Mouse (Mus musculus) embryonic facial prominence, embryonic 11.5 days (tissue): ENCODE data around the gene Hist1h3d. TPM values are rescaled to one million over a fixed set of nuclear protein-coding genes. Genes with fewer than 3 reads are reported as not detected.
"Not testable (repeated sequence)": the region's sequence is repeated elsewhere in the genome, so short reads cannot be mapped to it uniquely, and the experiment has no call there.

ENCODE experiments used
- ATAC-seq: fragments of 200-750 bp; cut with Nextera tagmentation; replicated peaks from 2 replicates; pipeline ENCODE4 v1.8.0; 2017; ENCODE audit warnings: low read depth; ENCODE audit not compliant: insufficient number of reproducible peaks, low FRiP score, low TSS enrichment
- DNase-seq: peaks from one replicate; pipeline ENCODE4 v3.0.0-alpha.2; 2015; ENCODE audit warnings: low spot score
- H3K27ac ChIP-seq: fragments of 300-500 bp; sonication (generic); replicated peaks from 2 replicates; pipeline ENCODE4 v1.5.1; 2014; ENCODE audit warnings: mild to moderate bottlenecking, low read depth, low read length, control low read depth
- H3K27me3 ChIP-seq: fragments of 300-500 bp; sonication (generic); 2 replicates; pipeline ENCODE4 v1.6.1; 2014; ENCODE audit warnings: mild to moderate bottlenecking, low read length, moderate library complexity, mixed read lengths; ENCODE audit not compliant: control insufficient read depth, insufficient read depth
- H3K36me3 ChIP-seq: fragments of 300-500 bp; sonication (generic); replicated peaks from 2 replicates; pipeline ENCODE4 v1.6.1; 2014; ENCODE audit warnings: low read depth, mild to moderate bottlenecking, low read length, moderate library complexity, mixed read lengths; ENCODE audit not compliant: control insufficient read depth, insufficient read depth
- H3K4me1 ChIP-seq: fragments of 300-500 bp; sonication (generic); 2 replicates; pipeline ENCODE4 v1.6.1; 2014; ENCODE audit warnings: low read length, mixed read lengths; ENCODE audit not compliant: control insufficient read depth, insufficient read depth
- H3K4me2 ChIP-seq: fragments of 300-500 bp; sonication (generic); 2 replicates; pipeline ENCODE4 v1.6.1; 2014; ENCODE audit warnings: low read depth, mild to moderate bottlenecking, control low read depth, low read length, moderate library complexity
- H3K4me3 ChIP-seq: fragments of 300-500 bp; sonication (generic); 2 replicates; pipeline ENCODE4 v1.5.1; 2014; ENCODE audit warnings: low read depth, low read length, control low read depth
- H3K9ac ChIP-seq: fragments of 300-500 bp; sonication (generic); replicated peaks from 2 replicates; pipeline ENCODE4 v1.6.1; 2014; ENCODE audit warnings: mild to moderate bottlenecking, control low read depth, low read length
- H3K9me3 ChIP-seq: fragments of 300-500 bp; sonication (generic); replicated peaks from 2 replicates; pipeline ENCODE4 v1.6.1; 2016; ENCODE audit warnings: mild to moderate bottlenecking, low read length, inconsistent platforms, mixed read lengths; ENCODE audit not compliant: control insufficient read depth
- WGBS: fragments of 180-500 bp; shearing (Covaris S2); extraction: QIAGEN DNeasy Blood & Tissue Kit; methylation state at CpG from one replicate; pipeline ENCODE4 v1.1.7; 2014; 5-methylcytosine and 5-hydroxymethylcytosine counted together
- polyA plus RNA-seq: library from polyadenylated mRNA; unstranded; fragments of >200 nt; fragmentation: Nextera tagmentation; extraction: Ambion mirVana; gene quantifications from 2 replicates; pipeline ENCODE4 v1.2.1, GENCODE M21; 2014

Gene Hist1h3d
- polyA plus RNA-seq, 1 experiment from 2014 or later = 10.2 TPM

DNA sequence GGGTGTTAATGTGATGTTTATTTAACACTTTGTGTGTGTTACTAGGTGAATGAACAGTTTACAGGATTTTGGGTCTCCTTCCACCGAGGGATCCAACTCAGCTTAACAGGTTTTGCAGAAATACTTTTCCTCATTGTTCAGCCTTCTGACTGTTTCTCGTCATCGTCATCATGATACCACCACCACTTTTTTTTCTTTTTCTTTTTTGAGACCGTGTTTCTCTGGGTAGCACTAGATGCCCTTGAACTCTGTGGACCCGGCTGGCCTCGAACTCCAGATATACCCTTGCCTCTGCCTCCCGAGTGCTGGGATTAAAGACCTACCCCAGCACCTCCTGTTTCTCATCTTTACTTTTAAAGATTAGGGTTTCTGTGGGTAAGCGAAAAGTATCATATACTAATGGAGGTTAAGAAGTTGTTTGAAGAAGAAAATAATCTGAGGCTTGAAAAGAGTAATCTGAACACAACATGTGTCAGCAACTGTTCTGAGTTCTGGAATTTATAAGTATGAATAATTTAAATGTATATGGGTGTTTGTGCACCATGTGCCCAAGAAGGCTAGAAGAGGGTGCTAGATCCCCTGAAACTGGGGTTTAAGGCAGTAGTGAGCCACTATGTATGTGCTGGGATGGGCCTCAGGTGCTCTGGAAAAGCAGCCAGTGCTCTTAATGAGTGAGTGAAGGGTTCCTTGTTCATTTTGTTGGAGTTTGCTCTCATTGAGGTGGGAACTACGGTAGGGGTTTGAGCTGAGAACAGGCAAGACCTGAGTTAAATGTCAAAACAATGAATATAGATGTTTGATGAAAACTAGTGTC lies 43.1 kb upstream of the Hist1h3d start:
- peak overlapping the region; percentile 56 for H3K4me3 ChIP-seq
- 27% methylated on average over 9 of the region's 9 CpGs for WGBS
- peak overlapping the region; percentile 55 for H3K4me2 ChIP-seq
- H3K9ac ChIP-seq = peak overlapping the region; percentile 92
- H3K27me3 ChIP-seq = no peaks in the 10 kb centered on the region
- peak overlapping the region; percentile 97 for H3K27ac ChIP-seq
- no peaks in the 10 kb centered on the region for H3K9me3 ChIP-seq
- H3K36me3 ChIP-seq = no peaks in the 10 kb centered on the region
- ATAC-seq (no peak), DNase-seq (peak; percentile 56)
- H3K4me1 ChIP-seq = no peaks in the 10 kb centered on the region

DNA sequence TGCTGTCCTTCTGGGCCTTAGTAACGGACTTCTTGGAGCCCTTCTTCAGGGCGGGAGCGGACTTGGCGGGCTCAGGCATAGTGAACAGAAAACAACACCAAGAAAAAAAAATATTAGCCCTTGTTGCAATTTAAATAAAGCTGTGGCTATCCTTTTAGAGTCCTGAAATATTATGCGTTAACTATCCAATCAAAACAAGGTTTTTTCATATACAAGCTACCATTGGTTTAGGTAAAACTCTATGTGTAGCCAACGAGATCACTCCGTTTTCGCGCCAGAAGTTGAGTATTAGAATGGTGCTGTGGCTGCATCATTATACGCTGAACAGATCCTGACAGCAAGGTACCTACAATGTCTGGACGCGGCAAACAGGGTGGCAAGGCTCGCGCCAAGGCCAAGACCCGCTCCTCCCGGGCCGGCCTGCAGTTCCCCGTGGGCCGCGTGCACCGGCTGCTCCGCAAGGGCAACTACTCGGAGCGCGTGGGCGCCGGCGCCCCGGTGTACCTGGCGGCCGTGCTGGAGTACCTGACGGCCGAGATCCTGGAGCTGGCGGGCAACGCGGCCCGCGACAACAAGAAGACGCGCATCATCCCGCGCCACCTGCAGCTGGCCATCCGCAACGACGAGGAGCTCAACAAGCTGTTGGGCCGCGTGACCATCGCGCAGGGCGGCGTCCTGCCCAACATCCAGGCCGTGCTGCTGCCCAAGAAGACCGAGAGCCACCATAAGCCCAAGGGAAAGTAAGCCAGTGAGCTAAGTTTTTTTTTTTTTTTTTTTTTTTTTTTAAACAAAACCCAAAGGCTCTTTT lies 41.8 kb upstream of the Hist1h3d start, which contains the start of gene Hist1h2af:
Hist1h2af (plus strand) TSS at position 347 of the 808 bp plus-strand sequence.
- not testable (repeated sequence) for H3K36me3 ChIP-seq, H3K27me3 ChIP-seq, H3K4me1 ChIP-seq, H3K9me3 ChIP-seq
- peak within 1 kb of the TSS; percentile 56 for H3K4me3 ChIP-seq
- H3K27ac ChIP-seq = peak within 1 kb of the TSS; percentile 97
- WGBS = under 1% methylated on average over 25 of the region's 53 CpGs
- H3K4me2 ChIP-seq = peak within 1 kb of the TSS; percentile 69
- peak within 1 kb of the TSS; percentile 79 for H3K9ac ChIP-seq
- DNase-seq (peak; percentile 94), ATAC-seq (peak; percentile 58)

DNA sequence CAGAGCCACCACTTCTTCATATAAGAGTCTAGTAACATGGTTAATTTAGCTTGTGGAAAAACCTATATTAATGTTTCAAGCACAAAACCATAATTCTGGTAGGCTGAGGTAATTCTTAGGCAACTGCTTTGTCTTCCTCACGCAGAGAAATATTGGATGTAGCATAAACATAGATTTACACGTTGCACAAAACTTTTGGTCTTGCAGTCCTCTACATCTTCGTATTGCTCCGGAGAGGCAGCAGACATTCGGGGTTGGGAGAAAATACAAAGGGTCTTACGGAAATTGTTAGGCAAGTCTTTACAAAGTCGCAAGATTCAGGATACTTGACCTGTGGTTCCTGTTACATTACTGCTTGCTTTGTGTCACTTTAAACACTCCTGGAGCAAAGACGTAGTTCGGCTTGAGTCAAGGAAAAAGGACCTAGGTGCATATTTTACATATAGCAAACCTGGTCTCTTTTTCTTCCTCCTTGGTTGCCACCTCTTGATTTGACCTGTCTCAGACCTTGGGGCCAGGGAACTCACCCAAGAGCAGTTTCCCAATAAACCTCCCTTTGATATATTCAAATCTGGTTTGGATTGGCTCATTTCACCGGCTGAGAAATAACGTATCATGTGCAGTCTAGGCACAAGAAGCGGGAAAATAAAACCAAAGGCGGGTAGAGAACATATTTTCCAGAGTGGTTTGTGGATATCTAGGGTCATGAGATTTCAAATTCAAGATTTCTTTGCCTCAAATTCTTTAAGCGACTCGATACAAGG lies 41.0 kb upstream of the Hist1h3d start:
- peak; percentile 77 for DNase-seq
- Histone ChIP-seq H3K9ac (peak overlapping the region; percentile 79), H3K36me3 (no peaks in the 10 kb centered on the region), H3K27ac (peak overlapping the region; percentile 97), H3K4me3 (peak overlapping the region; percentile 56), H3K27me3 (no peaks in the 10 kb centered on the region), H3K4me1 (no peaks in the 10 kb centered on the region), H3K9me3 (no peaks in the 10 kb centered on the region), H3K4me2 (peak overlapping the region; percentile 69)
- 0 out of 2 replicates have a peak, but pooled peaks have one; percentile 0 for ATAC-seq
- WGBS = under 1% methylated on average over 15 of the region's 15 CpGs

DNA sequence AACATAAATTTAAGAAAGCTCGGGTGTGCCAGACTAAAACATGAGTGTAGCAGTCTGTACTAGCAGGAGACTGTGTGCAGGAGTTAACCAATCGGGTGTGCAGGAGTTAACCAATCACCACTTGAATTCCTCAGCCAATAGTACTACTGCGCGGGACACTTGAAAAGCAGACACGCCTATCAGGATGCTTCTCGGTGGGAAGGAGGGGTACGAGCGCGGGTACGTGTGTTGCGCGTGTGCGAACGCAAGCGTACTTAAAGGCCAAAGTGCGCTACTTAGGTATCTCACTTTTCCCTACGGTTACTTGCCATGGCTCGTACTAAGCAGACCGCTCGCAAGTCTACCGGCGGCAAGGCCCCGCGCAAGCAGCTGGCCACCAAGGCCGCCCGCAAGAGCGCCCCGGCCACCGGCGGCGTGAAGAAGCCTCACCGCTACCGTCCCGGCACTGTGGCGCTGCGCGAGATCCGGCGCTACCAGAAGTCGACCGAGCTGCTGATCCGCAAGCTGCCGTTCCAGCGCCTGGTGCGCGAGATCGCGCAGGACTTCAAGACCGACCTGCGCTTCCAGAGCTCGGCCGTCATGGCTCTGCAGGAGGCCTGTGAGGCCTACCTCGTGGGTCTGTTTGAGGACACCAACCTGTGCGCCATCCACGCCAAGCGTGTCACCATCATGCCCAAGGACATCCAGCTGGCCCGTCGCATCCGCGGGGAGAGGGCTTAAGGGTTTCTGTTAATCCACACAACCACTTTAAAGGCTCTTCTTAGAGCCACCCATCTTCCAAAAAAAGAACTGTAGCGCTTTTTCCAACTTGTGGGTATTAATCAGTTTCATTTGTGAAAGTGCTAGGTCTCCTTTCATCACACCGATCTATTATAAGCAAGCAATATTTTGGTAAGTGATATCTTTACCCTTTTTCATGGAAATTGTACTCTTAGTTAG lies 40.2 kb upstream of the Hist1h3d start, which contains the start of gene Hist1h3g:
Hist1h3g (plus strand) TSS at position 286 of the 939 bp plus-strand sequence.
- not testable (repeated sequence) for H3K27me3 ChIP-seq, H3K4me1 ChIP-seq, H3K36me3 ChIP-seq, H3K9me3 ChIP-seq
- WGBS = 0% methylated on average over 42 of the region's 62 CpGs
- H3K4me2 ChIP-seq = peak within 1 kb of the TSS; percentile 69
- peak within 1 kb of the TSS; percentile 56 for H3K4me3 ChIP-seq
- peak; percentile 92 for ATAC-seq
- H3K9ac ChIP-seq = peak within 1 kb of the TSS; percentile 79
- peak; percentile 96 for DNase-seq
- H3K27ac ChIP-seq = peak within 1 kb of the TSS; percentile 97

DNA sequence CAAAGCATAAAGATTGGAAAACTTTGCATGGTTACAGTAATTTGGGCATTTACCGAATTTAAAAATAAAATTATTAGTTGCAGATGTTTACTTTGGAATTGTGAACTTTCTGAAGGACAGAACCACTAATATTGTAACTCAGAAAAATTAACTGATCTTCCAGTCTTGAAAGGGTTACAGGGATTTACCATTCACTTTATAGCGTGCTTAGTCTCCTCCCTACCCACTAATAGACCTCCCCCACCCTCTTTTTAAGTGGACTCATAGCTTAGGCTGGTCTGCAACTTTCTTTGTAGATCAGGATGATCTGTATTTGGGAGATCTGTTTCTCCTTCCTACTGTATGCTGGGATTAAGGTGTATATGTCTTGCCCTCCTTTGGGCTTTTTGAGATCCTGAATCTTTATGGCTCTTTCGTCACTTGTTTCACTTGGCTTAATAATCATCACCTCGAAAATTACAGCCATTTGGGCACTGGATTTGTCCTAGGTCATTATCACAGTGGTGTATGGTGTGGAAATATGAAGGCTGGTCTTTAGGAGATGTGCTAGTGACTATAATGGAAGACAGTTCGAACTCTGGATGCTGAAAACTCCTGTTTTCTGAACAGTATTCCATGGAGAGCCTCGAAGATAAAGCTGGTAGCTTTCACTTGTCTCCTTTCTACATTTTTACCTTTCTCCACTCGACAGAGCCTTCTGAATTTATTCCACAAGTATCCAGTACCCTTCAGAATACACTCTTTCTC lies 39.3 kb upstream of the Hist1h3d start:
- Histone ChIP-seq H3K9ac (peak overlapping the region; percentile 71), H3K4me3 (peak overlapping the region; percentile 56), H3K27me3 (no peaks in the 10 kb centered on the region), H3K9me3 (no peaks in the 10 kb centered on the region), H3K4me2 (peak overlapping the region; percentile 66), H3K27ac (peak overlapping the region; percentile 97), H3K36me3 (no peaks in the 10 kb centered on the region), H3K4me1 (no peaks in the 10 kb centered on the region)
- DNase-seq (peak; percentile 63), ATAC-seq (no peak)
- WGBS = 18% methylated on average over 7 of the region's 7 CpGs

DNA sequence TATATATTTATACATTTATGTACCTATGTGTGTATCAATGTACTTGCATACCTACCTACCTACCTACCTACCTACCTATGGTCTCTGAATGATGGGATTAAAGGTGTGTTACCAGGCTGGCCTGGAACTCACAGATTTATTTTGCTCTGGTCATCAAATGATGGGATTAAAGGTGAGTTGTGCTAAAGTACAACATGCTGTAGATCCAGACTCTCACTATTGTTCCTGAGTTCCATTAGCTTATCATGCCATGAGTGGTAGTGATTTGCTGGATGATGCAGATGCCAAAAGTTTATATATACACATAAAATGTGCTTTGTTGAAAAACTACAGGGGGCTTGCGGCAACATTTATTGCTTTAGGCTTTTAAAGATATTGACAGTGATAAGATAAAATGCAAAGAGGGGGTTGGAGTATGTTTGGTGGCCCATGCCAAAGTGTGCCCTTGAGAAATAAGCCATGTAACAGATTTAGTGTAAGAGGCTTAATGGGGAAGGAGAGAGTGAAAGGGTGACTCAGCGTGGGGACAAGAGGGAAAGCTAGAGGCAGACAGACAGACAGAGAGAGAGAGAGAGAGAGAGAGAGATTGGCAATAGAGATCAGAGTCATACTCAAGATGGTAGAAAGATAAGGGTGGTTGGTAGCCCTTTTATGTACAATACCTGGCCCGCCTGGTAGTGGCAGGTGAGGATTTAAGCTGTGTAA lies 38.4 kb upstream of the Hist1h3d start:
- Histone ChIP-seq H3K4me3 (peak overlapping the region; percentile 56), H3K27ac (no peak overlapping the region)

More for the DNA sequence above, 38.4 kb upstream of the Hist1h3d start:
- ATAC-seq (no peak), DNase-seq (no peak)
- Histone ChIP-seq H3K9me3 (no peaks in the 10 kb centered on the region), H3K9ac (peak overlapping the region; percentile 7; the same call in 1 of the 2 replicates), H3K4me1 (no peaks in the 10 kb centered on the region), H3K36me3 (no peaks in the 10 kb centered on the region), H3K4me2 (peak overlapping the region; percentile 17), H3K27me3 (no peaks in the 10 kb centered on the region)
- WGBS = 86% methylated on average over 3 of the region's 3 CpGs
